Mouse (Mus musculus) liver, adult 2 months (tissue): ENCODE results near the gene Gna11.

Source experiments
- CTCF ChIP-seq: fragments of 200-500 bp; IDR thresholded peaks from 2 replicates; pipeline ENCODE4 v1.5.1; 2011; ENCODE audit warnings: low read depth, low read length, control low read depth
- POLR2A ChIP-seq: fragments of 200-500 bp; IDR thresholded peaks from 2 replicates; pipeline ENCODE4 v1.6.1; 2011; ENCODE audit warnings: low read length, control low read depth; ENCODE audit not compliant: insufficient read depth; ENCODE audit errors: extremely low read depth

DNA sequence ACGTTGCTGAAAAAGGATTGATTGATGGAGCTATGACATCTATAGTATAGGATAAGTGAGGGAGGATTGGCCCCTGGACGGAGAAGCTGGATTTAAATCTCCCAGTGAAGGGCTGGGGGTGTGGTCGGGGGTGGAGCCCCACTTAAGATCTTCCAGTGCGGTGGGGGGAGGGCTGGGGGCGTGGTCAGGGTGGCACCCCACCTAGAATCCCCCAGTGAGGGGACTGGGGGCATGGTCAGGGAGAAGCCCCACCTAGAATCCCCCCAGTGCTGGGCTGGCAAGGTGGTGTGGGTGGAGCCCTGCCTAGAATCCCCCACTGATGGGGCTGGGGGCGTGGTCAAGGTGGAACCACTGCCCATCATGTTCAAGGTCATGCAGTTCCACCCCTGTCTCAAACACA lies 37.9 kb downstream of the Gna11 start:
- TF ChIP-seq CTCF (no peak), POLR2A (no peak)
